Comparison of ENCODE assay signal across 9 mouse cellular contexts in genomic region chr7:49158641-49159381, GRCm38 (mm10).
DNase-seq lines count a peak whose midpoint lies in the region; ATAC-seq and TF ChIP-seq lines count a peak whose summit lies in the region.
"Had no signal": no experiment of that assay in that cellular context is flagged by ENCODE, and none has a peak within 500 bp of the region (broad histone marks: within the 10 kb centered on the region; RNA-seq: fewer than 3 reads in every experiment).

No protein-coding gene starts in this region.

- no peaks in the 10 kb centered on the region for H3K36me3 ChIP-seq in heart, adult 2 months (ENCODE audit: control insufficient read depth, insufficient read depth, low read length)
- H3K36me3 ChIP-seq in lung, postnatal 0 days (ENCODE audit: insufficient read depth, low read length): no peaks in the 10 kb centered on the region
- no peaks in the 10 kb centered on the region for H3K36me3 ChIP-seq in forebrain, embryonic 10.5 days (replicated peaks)

- H3K79me2 ChIP-seq in heart, adult 2 months (replicated peaks; ENCODE audit: control insufficient read depth, insufficient read depth, low read length): no peaks in the 10 kb centered on the region

- H3K27ac ChIP-seq in heart, adult 2 months: peak overlapping the region; percentile 74
- H3K27ac ChIP-seq in lung, postnatal 0 days (ENCODE audit: low read length): no peak overlapping the region
- no peak overlapping the region for H3K27ac ChIP-seq in forebrain, embryonic 10.5 days

- peak; percentile 55 for ATAC-seq in lung, postnatal 0 days
- ATAC-seq in megakaryocyte-erythroid progenitor cell, adult 5-6 weeks (replicated peaks; ENCODE audit: low FRiP score, low TSS enrichment, poor library complexity, severe bottlenecking): no peak
- ATAC-seq: inflammation-experienced regulatory T-cells, adult 6 months had no signal

- no peaks in the 10 kb centered on the region for H3K27me3 ChIP-seq in heart, adult 2 months (ENCODE audit: control insufficient read depth, insufficient read depth, low read length)
- H3K27me3 ChIP-seq in lung, postnatal 0 days (replicated peaks; ENCODE audit: insufficient read depth, low read length): no peaks in the 10 kb centered on the region
- peaks cover 14% of the 10 kb centered on the region; the same call in 1 of the 2 replicates for H3K27me3 ChIP-seq in forebrain, embryonic 10.5 days (ENCODE audit: poor library complexity, severe bottlenecking)

- DNase-seq in left cerebral cortex, postnatal 4 days: peak; percentile 45
- DNase-seq in left cerebral cortex, adult 11 months (ENCODE audit: low spot score): no peak
- DNase-seq in cerebellum, adult 11 months: peak; percentile 41
- DNase-seq in heart, adult 2 months: peak; percentile 45 to 58
- peak; percentile 34 for DNase-seq in lung, postnatal 0 days (ENCODE audit: low spot score)
- no peak for DNase-seq in right cerebral cortex, postnatal 25 days
- no peak for DNase-seq in forebrain, embryonic 10.5 days (ENCODE audit: extremely low spot score, low spot score)

- WGBS in heart, adult 2 months: 6% methylated on average over 12 of the region's 12 CpGs
- 39% methylated on average over 12 of the region's 12 CpGs for WGBS in lung, postnatal 0 days
- 82% methylated on average over 12 of the region's 12 CpGs for WGBS in forebrain, embryonic 10.5 days

- H3K4me3 ChIP-seq in heart, adult 2 months: no peak overlapping the region
- H3K4me3 ChIP-seq in lung, postnatal 0 days (ENCODE audit: low read depth, low read length): no peak overlapping the region
- H3K4me3 ChIP-seq in forebrain, embryonic 10.5 days: no peak overlapping the region

- H3K9me3 ChIP-seq in lung, postnatal 0 days (ENCODE audit: low read length): no peaks in the 10 kb centered on the region
- peaks cover 7% of the 10 kb centered on the region; the same call in 1 of the 2 replicates for H3K9me3 ChIP-seq in forebrain, embryonic 10.5 days

- TF ChIP-seq POLR2A in heart, adult 2 months (IDR thresholded peaks at IDR 0.05; ENCODE audit: insufficient read depth, low read depth, low read length): no peak

- peaks cover 12% of the 10 kb centered on the region for H3K4me1 ChIP-seq in heart, adult 2 months (ENCODE audit: control insufficient read depth, insufficient read depth, low read length)
- H3K4me1 ChIP-seq in lung, postnatal 0 days (ENCODE audit: insufficient read depth, low read depth, low read length): peaks cover 25% of the 10 kb centered on the region; the same call in 1 of the 2 replicates
- peaks cover 41% of the 10 kb centered on the region for H3K4me1 ChIP-seq in forebrain, embryonic 10.5 days

- H3K9ac ChIP-seq in heart, adult 2 months (ENCODE audit: low read depth, low read length): peak overlapping the region; percentile 24
- H3K9ac ChIP-seq in lung, postnatal 0 days (replicated peaks; ENCODE audit: low read depth): no peak overlapping the region

- H3K4me2 ChIP-seq in lung, postnatal 0 days (replicated peaks; ENCODE audit: low read depth, low read length): no peak overlapping the region

- no peak for TF ChIP-seq CTCF in heart, adult 2 months (IDR thresholded peaks at IDR 0.05)
- TF ChIP-seq CTCF in lung, postnatal 0 days (IDR thresholded peaks at IDR 0.05): no peak

- no peak for TF ChIP-seq EP300 in heart, adult 2 months (IDR thresholded peaks at IDR 0.05; ENCODE audit: insufficient read depth, low read depth, low read length)
- TF ChIP-seq EP300 in lung, postnatal 0 days (IDR thresholded peaks at IDR 0.05): no peak

- intact Hi-C loops in left cerebral cortex, postnatal 4 days (cut with DNase I): no loop called here
- intact Hi-C loops in heart, adult 2 months (cut with DNase I): no loop called here

Comparison
In these comparisons a context has a peak if more than half of its experiments do, and no peak if none do; other contexts are left out.
1. DNase-seq: peak in left cerebral cortex, postnatal 4 days (single experiment), cerebellum, adult 11 months (single experiment), heart, adult 2 months (2 of 2) and lung, postnatal 0 days (single experiment); none in left cerebral cortex, adult 11 months (single experiment), right cerebral cortex, postnatal 25 days (single experiment) and forebrain, embryonic 10.5 days (single experiment).